Mouse (Mus musculus) lung, adult 2 months (tissue): Measurements from ENCODE around the gene Ptafr. TPM values are rescaled to one million over a fixed set of nuclear protein-coding genes. Genes with fewer than 3 reads are reported as not detected.

ENCODE experiments used
- DNase-seq: peaks from one replicate; pipeline ENCODE4 v3.0.0; 2022
- H3K4me1 ChIP-seq: fragments of 200-500 bp; 2 replicates; pipeline ENCODE4 v1.6.1; 2011; ENCODE audit warnings: low read length; ENCODE audit not compliant: control insufficient read depth, insufficient read depth
- H3K4me3 ChIP-seq: fragments of 200-500 bp; replicated peaks from 2 replicates; pipeline ENCODE3; 2011; ENCODE audit warnings: low read depth, mild to moderate bottlenecking, control low read depth, low read length; ENCODE audit errors: extremely low read depth
- CTCF ChIP-seq: fragments of 200-500 bp; IDR thresholded peaks from 2 replicates; pipeline ENCODE4 v1.5.1; 2011; ENCODE audit warnings: mild to moderate bottlenecking, low read length, control low read depth; ENCODE audit not compliant: insufficient read depth
- POLR2A ChIP-seq: fragments of 200-500 bp; IDR thresholded peaks from 2 replicates; pipeline ENCODE4 v1.6.1; 2011; ENCODE audit warnings: low read depth, mild to moderate bottlenecking, control low read depth, low read length, borderline replicate concordance; ENCODE audit errors: extremely low read depth
- WGBS: fragments of 180-500 bp; shearing (Covaris S2); methylation state at CpG from one replicate; pipeline ENCODE4 v1.1.7; 2018; 5-methylcytosine and 5-hydroxymethylcytosine counted together
- polyA plus RNA-seq: library from polyadenylated mRNA; depleted of rRNA; stranded (reverse); fragments of >200 nt; gene quantifications from 2 replicates; pipeline ENCODE4 v1.2.3, GENCODE M21; 2012; rRNA removed

The Ptafr gene
- 5.0 and 5.3 TPM in 2 replicates for polyA plus RNA-seq

DNA sequence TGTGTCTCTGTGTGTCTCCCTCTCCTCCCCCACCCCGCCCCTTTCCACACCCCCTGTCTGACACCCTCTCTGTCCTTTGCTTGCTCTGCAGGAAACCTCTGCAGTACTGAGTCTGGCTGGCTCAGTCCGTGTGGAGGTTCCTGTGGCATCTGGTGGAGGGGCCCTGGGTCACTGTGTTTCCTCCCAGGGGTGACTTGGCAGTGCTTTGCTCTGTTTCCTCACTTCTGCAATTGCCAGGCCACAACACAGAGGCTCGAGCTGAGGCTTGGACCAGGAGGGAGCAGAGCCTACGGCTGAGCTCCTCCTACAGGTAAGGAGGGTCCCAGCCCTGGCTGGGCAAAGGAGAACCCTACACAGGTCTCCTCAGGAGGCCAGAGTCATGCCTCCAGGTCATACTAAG lies at the start of gene Ptafr:
Gene Ptafr (plus strand): TSS at position 103 of the 400 bp plus-strand sequence.
- no peaks in the 10 kb centered on the region for H3K4me1 ChIP-seq
- WGBS = 27% methylated on average over 4 of the region's 4 CpGs
- DNase-seq = peak; percentile 23
- H3K4me3 ChIP-seq = peak within 1 kb of the TSS; percentile 15
- TF ChIP-seq POLR2A = no peak
- no peak for TF ChIP-seq CTCF

GRCm38 (mm10) chr4:132514555-132515135 lies 49.2 kb upstream of the Ptafr start:
- Histone ChIP-seq H3K4me3 (peak overlapping the region; percentile 63), H3K4me1 (peaks cover 9% of the 10 kb centered on the region)
- DNase-seq = peak; percentile 82
- TF ChIP-seq POLR2A (no peak), CTCF (peak; percentile 75)
- WGBS = 2% methylated on average over 21 of the region's 21 CpGs

DNA sequence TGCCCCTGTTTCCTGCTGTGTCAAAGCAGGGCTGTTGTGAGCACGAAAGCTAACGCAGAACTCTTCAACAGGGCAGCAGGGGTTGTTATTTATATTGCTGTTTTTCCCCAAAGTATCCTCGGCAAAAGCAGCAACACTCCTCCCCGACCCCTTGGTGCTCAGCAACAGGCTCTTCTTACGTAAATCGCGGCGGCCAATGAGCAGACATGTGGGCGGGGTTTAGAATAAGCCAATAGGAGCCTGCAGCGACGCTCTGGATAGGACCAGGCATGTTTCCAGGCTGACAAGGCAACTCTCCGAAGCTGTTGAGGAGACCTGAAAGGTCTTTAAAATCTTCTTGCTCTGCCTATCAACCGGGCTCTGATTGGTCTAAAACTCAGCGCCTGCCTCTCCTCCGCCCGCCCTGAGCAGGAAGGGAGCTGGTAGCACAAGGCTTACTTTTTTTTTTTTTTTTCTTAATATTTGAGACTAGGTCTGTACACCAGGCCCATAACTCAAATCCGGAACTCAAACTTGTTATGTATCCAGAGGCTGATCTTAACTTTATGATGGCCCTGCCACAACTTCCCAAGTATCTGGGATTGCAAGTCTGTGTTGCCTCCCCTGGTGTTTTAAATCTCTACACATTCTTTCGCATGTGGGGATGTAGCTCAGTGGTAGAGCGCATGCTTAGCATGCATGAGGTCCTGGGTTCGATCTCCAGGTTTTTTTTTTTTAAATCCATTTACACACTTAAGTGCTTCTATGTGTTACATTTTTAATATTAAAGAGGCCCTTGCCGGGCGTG lies 48.3 kb upstream of the Ptafr start:
- TF ChIP-seq POLR2A = peak; percentile 95; the same call in 1 of the 2 replicates
- TF ChIP-seq CTCF = no peak
- peak overlapping the region; percentile 63 for H3K4me3 ChIP-seq
- DNase-seq = peak; percentile 85
- 19% methylated on average over 22 of the region's 22 CpGs for WGBS
- H3K4me1 ChIP-seq = peaks cover 7% of the 10 kb centered on the region

DNA sequence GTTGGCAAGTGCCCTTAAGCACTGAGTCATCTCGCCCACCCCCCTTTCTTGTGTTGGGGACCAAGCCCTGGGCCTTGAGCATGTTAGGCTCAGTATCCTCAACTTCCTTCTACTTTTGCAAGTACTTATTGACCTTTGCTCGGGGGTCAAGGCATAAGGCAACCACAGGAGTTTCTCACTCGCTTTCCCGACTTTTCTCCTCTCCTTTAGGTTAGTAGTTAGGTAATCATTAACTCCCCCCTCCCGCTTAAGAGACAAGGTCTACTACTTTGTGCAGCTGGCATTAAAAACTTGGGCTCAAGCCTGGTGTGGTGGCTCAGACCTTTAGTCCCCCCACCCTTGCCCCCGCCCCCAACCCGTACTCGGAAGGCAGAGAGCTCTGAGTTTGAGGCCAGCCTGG lies 45.8 kb upstream of the Ptafr start:
- no peak overlapping the region for H3K4me3 ChIP-seq
- DNase-seq = no peak
- 67% methylated on average over 8 of the region's 8 CpGs for WGBS
- peaks cover 6% of the 10 kb centered on the region; the same call in 1 of the 2 replicates for H3K4me1 ChIP-seq
- TF ChIP-seq CTCF = no peak
- no peak for TF ChIP-seq POLR2A

DNA sequence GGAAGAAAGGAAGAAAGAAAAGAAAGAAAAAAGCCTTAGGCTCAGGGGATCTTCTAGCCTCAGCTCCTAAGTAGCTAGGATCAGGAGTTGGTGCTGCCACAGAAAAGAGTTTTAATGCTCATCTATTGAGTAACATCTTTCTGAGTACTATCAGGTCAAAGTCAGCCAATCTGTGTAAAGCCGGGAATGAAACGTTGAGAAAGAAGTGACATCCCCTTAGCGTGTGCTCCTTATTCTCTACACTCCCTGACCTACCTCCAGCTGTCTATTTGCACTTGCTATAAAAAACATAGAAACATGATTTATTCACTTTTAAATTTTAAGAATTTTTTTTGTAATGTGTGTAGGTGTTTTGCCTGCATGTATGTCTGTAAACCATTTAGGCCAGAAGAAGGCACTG lies 44.7 kb upstream of the Ptafr start:
- TF ChIP-seq POLR2A = no peak
- TF ChIP-seq CTCF = no peak
- Histone ChIP-seq H3K4me1 (peaks cover 4% of the 10 kb centered on the region; the same call in 1 of the 2 replicates), H3K4me3 (no peak overlapping the region)
- DNase-seq = no peak
- WGBS = 89% methylated on average over 3 of the region's 3 CpGs

GRCm38 (mm10) chr4:132524321-132524741 lies 39.5 kb upstream of the Ptafr start:
- Histone ChIP-seq H3K4me3 (no peak overlapping the region), H3K4me1 (peaks cover 3% of the 10 kb centered on the region; the same call in 1 of the 2 replicates)
- DNase-seq = no peak
- TF ChIP-seq CTCF (no peak), POLR2A (no peak)
- 27% methylated on average over 11 of the region's 11 CpGs for WGBS

GRCm38 (mm10) chr4:132524808-132525207 lies 39.1 kb upstream of the Ptafr start:
- Histone ChIP-seq H3K4me3 (no peak overlapping the region), H3K4me1 (peaks cover 3% of the 10 kb centered on the region; the same call in 1 of the 2 replicates)
- TF ChIP-seq CTCF (no peak), POLR2A (no peak)
- WGBS = 52% methylated on average over 6 of the region's 6 CpGs
- DNase-seq = no peak

DNA sequence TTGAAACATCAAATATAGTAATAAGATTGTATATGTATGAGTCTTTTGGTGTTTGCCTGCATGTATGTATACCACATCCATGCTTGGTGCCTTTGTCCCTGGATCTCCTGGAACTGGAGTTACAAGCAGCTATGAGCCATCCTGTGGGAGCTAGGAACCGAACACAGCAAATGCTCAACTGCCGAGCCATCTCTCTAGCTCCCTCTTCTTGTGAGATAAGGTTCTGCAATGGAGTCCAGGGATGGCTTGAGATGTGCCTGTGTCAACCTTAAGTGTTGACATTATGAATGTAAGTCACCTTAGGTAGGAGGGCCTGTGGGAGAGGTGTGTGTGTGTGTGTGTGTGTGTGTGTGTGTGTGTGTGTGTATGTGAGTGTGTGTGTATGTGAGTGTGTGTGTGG lies 37.2 kb upstream of the Ptafr start:
- WGBS = 30% methylated on average over 2 of the region's 2 CpGs
- Histone ChIP-seq H3K4me1 (peaks cover 3% of the 10 kb centered on the region; the same call in 1 of the 2 replicates), H3K4me3 (no peak overlapping the region)
- TF ChIP-seq CTCF (peak; percentile 40; the same call in 1 of the 2 replicates), POLR2A (no peak)
- DNase-seq = no peak

DNA sequence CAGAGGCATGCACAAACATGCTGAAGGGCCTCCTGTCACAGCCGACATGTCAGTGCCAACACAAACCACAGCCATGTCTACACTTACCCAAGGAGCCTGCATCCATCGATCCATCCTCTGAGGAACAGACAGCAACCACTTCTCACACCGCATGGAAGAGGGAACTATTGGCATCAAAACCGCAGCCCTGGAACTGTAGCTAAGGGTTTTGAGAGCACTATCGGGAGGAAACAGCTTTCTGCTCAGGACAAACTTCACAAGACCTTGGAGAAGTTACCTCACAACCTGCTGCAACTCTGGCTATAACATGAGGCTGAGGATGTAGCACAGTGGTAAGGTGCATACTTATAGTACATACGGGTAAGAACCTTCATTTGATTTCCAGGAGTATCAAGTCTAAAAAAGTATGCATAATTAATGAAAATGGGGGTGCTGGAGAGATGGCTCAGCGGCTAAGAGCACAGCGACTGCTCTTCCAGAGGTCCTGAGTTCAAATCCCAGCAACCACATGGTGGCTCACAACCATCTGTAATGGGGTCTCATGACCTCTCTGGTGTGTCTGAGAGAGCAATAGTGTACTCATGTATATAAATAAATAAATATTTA lies 35.8 kb upstream of the Ptafr start:
- 76% methylated on average over 8 of the region's 8 CpGs for WGBS
- Histone ChIP-seq H3K4me3 (no peak overlapping the region), H3K4me1 (peaks cover 6% of the 10 kb centered on the region; the same call in 1 of the 2 replicates)
- no peak for DNase-seq
- no peak for TF ChIP-seq POLR2A
- no peak for TF ChIP-seq CTCF
